Mouse (Mus musculus) CH12.LX (cell line): ENCODE data around the gene Pcyox1.

Source experiments
- CTCF ChIP-seq, 2 experiments: IDR thresholded peaks in 1 of 2; conservative IDR thresholded peaks in 1 of 2; 2 replicates each; pipeline ENCODE4 v1.5.1; 2011 to 2012; ENCODE audit warnings: low read depth in 2 of 2, low read length in 2 of 2, improper control_type of control experiment in 1 of 2, inconsistent platforms in 1 of 2, mild to moderate bottlenecking in 1 of 2, moderate library complexity in 1 of 2
- GABPA ChIP-seq: IDR thresholded peaks from 2 replicates; pipeline ENCODE4 v1.6.1; 2012; ENCODE audit warnings: low read depth, low read length, improper control_type of control experiment, inconsistent platforms; ENCODE audit not compliant: insufficient replicate concordance
- USF1 ChIP-seq: IDR thresholded peaks from 2 replicates; pipeline ENCODE4 v1.6.1; 2014; ENCODE audit warnings: low read depth, mild to moderate bottlenecking, inconsistent platforms, low read length, improper control_type of control experiment

DNA sequence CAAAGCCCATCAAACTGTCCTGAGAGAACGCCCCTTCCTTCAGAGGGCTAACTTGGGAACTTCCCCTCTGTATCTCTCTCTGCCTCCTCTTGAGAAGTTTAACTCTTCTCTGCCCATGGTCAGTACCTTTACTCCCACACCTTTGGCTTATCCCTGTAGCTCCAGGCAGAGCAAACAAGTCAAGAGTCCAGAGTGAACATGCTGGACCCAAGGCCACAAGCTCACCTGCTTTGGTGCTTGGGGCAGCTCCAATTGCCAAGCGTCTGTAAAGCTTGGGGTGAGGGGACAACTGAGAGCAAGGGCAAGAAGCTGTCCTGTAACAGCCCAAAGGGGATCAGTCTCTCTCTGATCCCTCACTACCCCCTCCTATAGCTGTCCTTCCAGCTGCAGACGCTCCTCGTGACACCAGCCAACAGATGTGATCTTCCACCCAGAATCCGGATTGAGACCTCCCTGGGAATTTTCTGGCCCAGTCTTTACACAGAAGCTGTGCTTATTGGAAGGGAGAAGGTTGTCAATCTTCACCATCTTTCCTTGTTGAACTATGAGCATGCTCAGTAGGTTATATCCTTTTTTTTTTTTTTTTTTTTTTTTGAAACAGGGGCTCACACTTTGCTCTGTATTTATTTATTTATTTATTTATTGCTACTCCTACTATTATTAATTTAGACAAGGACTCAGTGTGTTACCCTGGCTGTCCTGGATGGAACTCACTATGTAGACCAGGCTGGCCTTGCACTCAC lies 11.4 kb downstream of the Pcyox1 start:
- TF ChIP-seq CTCF (conservative IDR thresholded peaks at IDR 0.05 in 1 of 2, IDR thresholded peaks at IDR 0.05 in 1 of 2; ENCODE audit: low read depth in 2 of 2, low read length in 2 of 2), result no peak
- no peak for TF ChIP-seq USF1
- TF ChIP-seq GABPA, result no peak
